Mouse (Mus musculus): ENCODE measurements at regions not wholly inside any gene's neighbourhood (a gene's known extent, or its start where the extent isn't known, plus 50 kb on each side); places are given as distances from the start of the nearest gene placed in this dataset.
A peak's percentile ranks its signal among the peaks of the same experiment; 100 is the strongest.

GRCm38 (mm10) chr2:51073040-51073594, 75.8 kb downstream of the Rnd3 start:
- DNase-seq (ENCODE audit: low read depth, low spot score), result no peak

GRCm38 (mm10) chr2:51072346-51072885, 76.5 kb downstream of the Rnd3 start:
- DNase-seq (ENCODE audit: low read depth, low spot score), result no peak

GRCm38 (mm10) chr2:51070902-51071301, 78.0 kb downstream of the Rnd3 start:
- no peak for DNase-seq (ENCODE audit: low read depth, low spot score)

- DNase-seq (ENCODE audit: low read depth, low spot score), result no peak
Measured at GRCm38 (mm10) chr2:51066423-51066831, 82.5 kb downstream of the Rnd3 start.

- no peak for DNase-seq (ENCODE audit: low read depth, low spot score)
Measured at GRCm38 (mm10) chr2:51065821-51066220, 83.1 kb downstream of the Rnd3 start.

GRCm38 (mm10) chr2:51064821-51065220, 84.1 kb downstream of the Rnd3 start:
- no peak for DNase-seq (ENCODE audit: low read depth, low spot score)

GRCm38 (mm10) chr2:51062049-51062448, 86.9 kb downstream of the Rnd3 start:
- no peak for DNase-seq (ENCODE audit: low read depth, low spot score)

- DNase-seq (ENCODE audit: low read depth, low spot score), result no peak
Measured at GRCm38 (mm10) chr2:51058158-51058557, 90.8 kb downstream of the Rnd3 start.

GRCm38 (mm10) chr2:51056141-51056731, 92.7 kb downstream of the Rnd3 start:
- peak; percentile 40 for DNase-seq (ENCODE audit: low read depth, low spot score)

GRCm38 (mm10) chr2:51055339-51055738, 93.6 kb downstream of the Rnd3 start:
- no peak for DNase-seq (ENCODE audit: low read depth, low spot score)

GRCm38 (mm10) chr2:51049834-51050170, 99.1 kb downstream of the Rnd3 start:
- DNase-seq (ENCODE audit: low read depth, low spot score), result no peak

- no peak for DNase-seq (ENCODE audit: low read depth, low spot score)
Measured at GRCm38 (mm10) chr2:51049101-51049833, 99.6 kb downstream of the Rnd3 start.

- DNase-seq (ENCODE audit: low read depth, low spot score), result no peak
Measured at GRCm38 (mm10) chr2:51047520-51047919, 101.4 kb downstream of the Rnd3 start.

GRCm38 (mm10) chr2:51045626-51046025, 103.3 kb downstream of the Rnd3 start:
- no peak for DNase-seq (ENCODE audit: low read depth, low spot score)

- no peak for DNase-seq (ENCODE audit: low read depth, low spot score)
Measured at GRCm38 (mm10) chr2:51041101-51041500, 107.8 kb downstream of the Rnd3 start.

- no peak for DNase-seq (ENCODE audit: low read depth, low spot score)
Measured at GRCm38 (mm10) chr2:51038685-51039084, 110.2 kb downstream of the Rnd3 start.

- no peak for DNase-seq (ENCODE audit: low read depth, low spot score)
Measured at GRCm38 (mm10) chr2:51036995-51037394, 111.9 kb downstream of the Rnd3 start.

- DNase-seq (ENCODE audit: low read depth, low spot score), result no peak
Measured at GRCm38 (mm10) chr2:51036190-51036755, 112.6 kb downstream of the Rnd3 start.

GRCm38 (mm10) chr2:51033881-51034280, 115.0 kb downstream of the Rnd3 start:
- DNase-seq (ENCODE audit: low read depth, low spot score), result no peak

GRCm38 (mm10) chr2:51022479-51022878, 126.4 kb downstream of the Rnd3 start:
- DNase-seq (ENCODE audit: low read depth, low spot score), result no peak

- DNase-seq (ENCODE audit: low read depth, low spot score), result no peak
Measured at GRCm38 (mm10) chr2:51016129-51016402, 132.8 kb downstream of the Rnd3 start.

GRCm38 (mm10) chr2:51015360-51016128, 133.4 kb downstream of the Rnd3 start:
- peak; percentile 72 for DNase-seq (ENCODE audit: low read depth, low spot score)

Measured in forelimb bud, embryonic 11.5 days (tissue).